Mouse (Mus musculus) adrenal gland, adult 18-20 months (tissue): ENCODE measurements around the gene Saa1. TPM values are rescaled to one million over a fixed set of nuclear protein-coding genes. Genes with fewer than 3 reads are reported as not detected.
"Not testable (repeated sequence)": the region's sequence is repeated elsewhere in the genome, so short reads cannot be mapped to it uniquely, and the experiment has no call there.

Source experiments
- DNase-seq, 2 experiments: peaks; one replicate each; pipeline ENCODE4 v3.0.0; 2021 to 2022; ENCODE audit warnings: low spot score in 2 of 2
- long read RNA-seq, 2 experiments: library from polyadenylated mRNA; stranded (forward); transcript quantifications; one replicate each; pipeline ENCODE4 v2.0.0; 2021
- total RNA-seq, 2 experiments: library from RNA; stranded (reverse); gene quantifications; 1 replicate in 1 of 2; 2 replicates in 1 of 2; pipeline ENCODE4 v1.2.3; 2021

Saa1 gene
- total RNA-seq, result not detected
- long read RNA-seq, experiment 1, result 0 reads
- long read RNA-seq, experiment 2, result 0 reads

- DNase-seq, result not testable (repeated sequence)
Observed at GRCm38 (mm10) chr7:46742880-46743279, at the start of gene Saa1. Saa1 (minus strand) TSS chr7:46742980.

GRCm38 (mm10) chr7:46789177-46789849 lies 46.5 kb upstream of the Saa1 start:
- DNase-seq, result no peak

- peak; percentile 51 to 55 for DNase-seq
Observed at GRCm38 (mm10) chr7:46770706-46771105, 27.9 kb upstream of the Saa1 start.

- DNase-seq, result no peak
Observed at GRCm38 (mm10) chr7:46768451-46768850, 25.7 kb upstream of the Saa1 start.

GRCm38 (mm10) chr7:46767371-46767770 lies 24.6 kb upstream of the Saa1 start:
- no peak for DNase-seq

GRCm38 (mm10) chr7:46764672-46765071 lies 21.9 kb upstream of the Saa1 start:
- DNase-seq, result no peak

- no peak for DNase-seq
Observed at GRCm38 (mm10) chr7:46762601-46763000, 19.8 kb upstream of the Saa1 start.

GRCm38 (mm10) chr7:46761049-46761795 lies 18.4 kb upstream of the Saa1 start:
- DNase-seq, result no peak

GRCm38 (mm10) chr7:46751490-46751889 lies 8.7 kb upstream of the Saa1 start, which contains the start of gene Saa2:
Saa2 (plus strand) TSS chr7:46751790.
- no peak for DNase-seq

GRCm38 (mm10) chr7:46748459-46748858 lies 5.7 kb upstream of the Saa1 start:
- no peak for DNase-seq

- DNase-seq, result no peak
Observed at GRCm38 (mm10) chr7:46746381-46746780, 3.6 kb upstream of the Saa1 start.

GRCm38 (mm10) chr7:46745816-46746215 lies 3.0 kb upstream of the Saa1 start:
- peak in 1 of 2 experiments; percentile 27 for DNase-seq

GRCm38 (mm10) chr7:46740041-46740440 lies 2.7 kb downstream of the Saa1 start:
- not testable (repeated sequence) for DNase-seq

- no peak for DNase-seq
Observed at GRCm38 (mm10) chr7:46738561-46739460, 4.0 kb downstream of the Saa1 start.

- DNase-seq, result no peak
Observed at GRCm38 (mm10) chr7:46734983-46735382, 7.8 kb downstream of the Saa1 start.

GRCm38 (mm10) chr7:46732458-46732857 lies 10.3 kb downstream of the Saa1 start, which contains the start of gene Saa4:
Saa4 (minus strand) TSS chr7:46732603.
- no peak for DNase-seq

GRCm38 (mm10) chr7:46727584-46727983 lies 15.2 kb downstream of the Saa1 start:
- DNase-seq, result no peak

- DNase-seq, result no peak
Observed at GRCm38 (mm10) chr7:46724396-46724795, 18.4 kb downstream of the Saa1 start.

- DNase-seq, result no peak
Observed at GRCm38 (mm10) chr7:46723849-46724248, 18.9 kb downstream of the Saa1 start.

GRCm38 (mm10) chr7:46723354-46723753 lies 19.4 kb downstream of the Saa1 start:
- DNase-seq, result no peak

GRCm38 (mm10) chr7:46720460-46720859 lies 22.3 kb downstream of the Saa1 start:
- DNase-seq, result no peak
